ENCODE assay signal across 14 mouse cellular contexts in genomic region chr8:70843941-70844340, GRCm38 (mm10). TPM values are rescaled to one million over a fixed set of nuclear protein-coding genes. Genes with fewer than 3 reads are reported as not detected.
DNase-seq lines count a peak whose midpoint lies in the region; ATAC-seq and TF ChIP-seq lines count a peak whose summit lies in the region.
"Had no signal": no experiment of that assay in that cellular context is flagged by ENCODE, and none has a peak within 500 bp of the region (broad histone marks: within the 10 kb centered on the region; RNA-seq: fewer than 3 reads in every experiment).

No protein-coding gene starts in this region.

- H3K27ac ChIP-seq in forebrain, embryonic 15.5 days (replicated peaks), result no peak overlapping the region
- no peak overlapping the region for H3K27ac ChIP-seq in forebrain, postnatal 0 days (ENCODE audit: low read depth, low read length)
- H3K27ac ChIP-seq in midbrain, embryonic 12.5 days (replicated peaks), result no peak overlapping the region
- H3K27ac ChIP-seq in midbrain, embryonic 14.5 days (replicated peaks; ENCODE audit: low read depth, low read length), result no peak overlapping the region
- peak overlapping the region; percentile 62 for H3K27ac ChIP-seq in embryonic facial prominence, embryonic 10.5 days (replicated peaks)
- H3K27ac ChIP-seq in liver, embryonic 14.5 days, result peak overlapping the region; percentile 99
- H3K27ac ChIP-seq in kidney, embryonic 14.5 days (ENCODE audit: low read depth, low read length), result no peak overlapping the region
- H3K27ac ChIP-seq: embryonic facial prominence, embryonic 13.5 days; forebrain, embryonic 13.5 days; gastrocnemius, adult 2 months; limb, embryonic 13.5 days had no signal

- H3K27me3 ChIP-seq in forebrain, embryonic 15.5 days, result no peaks in the 10 kb centered on the region
- H3K27me3 ChIP-seq in forebrain, postnatal 0 days (ENCODE audit: insufficient read depth, low read length), result no peaks in the 10 kb centered on the region
- H3K27me3 ChIP-seq in midbrain, embryonic 12.5 days, result no peaks in the 10 kb centered on the region
- H3K27me3 ChIP-seq in midbrain, embryonic 14.5 days (ENCODE audit: control insufficient read depth, insufficient read depth, low read length), result no peaks in the 10 kb centered on the region
- H3K27me3 ChIP-seq in embryonic facial prominence, embryonic 10.5 days (replicated peaks; ENCODE audit: low read depth, poor library complexity, severe bottlenecking), result peaks cover 41% of the 10 kb centered on the region
- H3K27me3 ChIP-seq in liver, embryonic 14.5 days (ENCODE audit: control insufficient read depth, insufficient read depth, low read length), result no peaks in the 10 kb centered on the region
- no peaks in the 10 kb centered on the region for H3K27me3 ChIP-seq in kidney, embryonic 14.5 days (ENCODE audit: control insufficient read depth, insufficient read depth, low read length)

- no peak for ATAC-seq in forebrain, embryonic 15.5 days (replicated peaks)
- ATAC-seq in forebrain, postnatal 0 days, result no peak
- no peak for ATAC-seq in midbrain, embryonic 12.5 days (ENCODE audit: low FRiP score, low read depth)
- ATAC-seq in midbrain, embryonic 14.5 days (ENCODE audit: low FRiP score, low TSS enrichment), result no peak
- ATAC-seq in liver, embryonic 14.5 days (ENCODE audit: insufficient read depth), result no peak
- ATAC-seq in kidney, embryonic 14.5 days (ENCODE audit: low FRiP score, low TSS enrichment), result no peak
- ATAC-seq: forebrain, embryonic 13.5 days; hindbrain, embryonic 16.5 days; lung, postnatal 0 days had no signal

- WGBS in forebrain, embryonic 15.5 days, result 88% methylated on average over 8 of the region's 8 CpGs
- 84% methylated on average over 8 of the region's 8 CpGs for WGBS in forebrain, postnatal 0 days
- WGBS in midbrain, embryonic 12.5 days, result 88% methylated on average over 8 of the region's 8 CpGs
- WGBS in midbrain, embryonic 14.5 days, result 90% methylated on average over 8 of the region's 8 CpGs
- 90% methylated on average over 8 of the region's 8 CpGs for WGBS in embryonic facial prominence, embryonic 10.5 days
- WGBS in liver, embryonic 14.5 days (ENCODE audit: insufficient replicate concordance), result 65% methylated on average over 8 of the region's 8 CpGs
- 91% methylated on average over 8 of the region's 8 CpGs for WGBS in kidney, embryonic 14.5 days

- H3K4me2 ChIP-seq in forebrain, embryonic 15.5 days (replicated peaks), result no peak overlapping the region
- no peak overlapping the region for H3K4me2 ChIP-seq in forebrain, postnatal 0 days (ENCODE audit: low read depth)
- H3K4me2 ChIP-seq in midbrain, embryonic 12.5 days (replicated peaks), result no peak overlapping the region
- H3K4me2 ChIP-seq in midbrain, embryonic 14.5 days (ENCODE audit: low read length), result no peak overlapping the region
- H3K4me2 ChIP-seq in liver, embryonic 14.5 days (ENCODE audit: low read depth), result peak overlapping the region; percentile 82
- no peak overlapping the region for H3K4me2 ChIP-seq in kidney, embryonic 14.5 days (replicated peaks; ENCODE audit: low read depth, low read length)
- H3K4me2 ChIP-seq: embryonic facial prominence, embryonic 13.5 days; forebrain, embryonic 13.5 days; limb, embryonic 13.5 days had no signal

- DNase-seq in forebrain, postnatal 0 days, result no peak
- DNase-seq in midbrain, embryonic 14.5 days, result no peak
- no peak for DNase-seq in embryonic facial prominence, embryonic 10.5 days (ENCODE audit: low spot score)
- DNase-seq in liver, embryonic 14.5 days (ENCODE audit: low read depth in 3 of 3, low spot score in 3 of 3), result no peak
- DNase-seq in thymus, postnatal 25 days, result no peak

- no peak overlapping the region for H3K4me3 ChIP-seq in forebrain, embryonic 15.5 days
- H3K4me3 ChIP-seq in forebrain, postnatal 0 days (ENCODE audit: low read depth, low read length), result no peak overlapping the region
- no peak overlapping the region for H3K4me3 ChIP-seq in midbrain, embryonic 12.5 days
- no peak overlapping the region for H3K4me3 ChIP-seq in midbrain, embryonic 14.5 days (replicated peaks; ENCODE audit: low read depth, low read length)
- peak overlapping the region; percentile 27 for H3K4me3 ChIP-seq in embryonic facial prominence, embryonic 10.5 days
- no peak overlapping the region; a peak in 1 of 4 replicates for H3K4me3 ChIP-seq in liver, embryonic 14.5 days (ENCODE audit: insufficient read depth in 1 of 2, low read depth in 2 of 2, low read length in 2 of 2)
- H3K4me3 ChIP-seq in kidney, embryonic 14.5 days (ENCODE audit: low read length), result no peak overlapping the region
- H3K4me3 ChIP-seq: embryonic facial prominence, embryonic 13.5 days; forebrain, embryonic 13.5 days; gastrocnemius, adult 2 months; limb, embryonic 13.5 days had no signal

- no peak for TF ChIP-seq CTCF in forebrain, postnatal 0 days (IDR thresholded peaks at IDR 0.05; ENCODE audit: low read depth)
- no peak for TF ChIP-seq CTCF in liver, embryonic 14.5 days (IDR thresholded peaks at IDR 0.05; ENCODE audit: low read depth)

- peaks cover 12% of the 10 kb centered on the region for H3K4me1 ChIP-seq in forebrain, embryonic 15.5 days
- no peaks in the 10 kb centered on the region for H3K4me1 ChIP-seq in forebrain, postnatal 0 days (ENCODE audit: insufficient read depth)
- peaks cover 9% of the 10 kb centered on the region; the same call in 1 of the 2 replicates for H3K4me1 ChIP-seq in midbrain, embryonic 12.5 days
- H3K4me1 ChIP-seq in midbrain, embryonic 14.5 days (ENCODE audit: control insufficient read depth, insufficient read depth, low read length), result 0 out of 2 replicates have a peak, but pooled peaks cover 3% of the 10 kb centered on the region
- H3K4me1 ChIP-seq in embryonic facial prominence, embryonic 10.5 days, result peaks cover 33% of the 10 kb centered on the region
- H3K4me1 ChIP-seq in liver, embryonic 14.5 days (replicated peaks; ENCODE audit: control insufficient read depth in 2 of 2, insufficient read depth in 2 of 2, low read length in 1 of 2), result peaks cover 43 to 48% of the 10 kb centered on the region in 2 experiments
- no peaks in the 10 kb centered on the region; the same call in 1 of the 2 replicates for H3K4me1 ChIP-seq in kidney, embryonic 14.5 days (ENCODE audit: control insufficient read depth, insufficient read depth, low read length)

- 0 out of 2 replicates have a peak overlapping the region, but pooled peaks have one; percentile 15 for H3K9ac ChIP-seq in forebrain, embryonic 15.5 days (replicated peaks)
- H3K9ac ChIP-seq in forebrain, postnatal 0 days, result no peak overlapping the region
- H3K9ac ChIP-seq in midbrain, embryonic 12.5 days (replicated peaks), result 0 out of 2 replicates have a peak overlapping the region, but pooled peaks have one; percentile 7
- no peak overlapping the region for H3K9ac ChIP-seq in midbrain, embryonic 14.5 days (replicated peaks; ENCODE audit: low read length)
- peak overlapping the region; percentile 93 for H3K9ac ChIP-seq in liver, embryonic 14.5 days (replicated peaks)
- no peak overlapping the region for H3K9ac ChIP-seq in kidney, embryonic 14.5 days (ENCODE audit: low read depth, low read length)
- H3K9ac ChIP-seq: limb, embryonic 13.5 days had no signal

- TF ChIP-seq EP300 in liver, embryonic 14.5 days (IDR thresholded peaks at IDR 0.05; ENCODE audit: low read depth), result no peak

- no peaks in the 10 kb centered on the region for H3K9me3 ChIP-seq in forebrain, embryonic 15.5 days
- no peaks in the 10 kb centered on the region for H3K9me3 ChIP-seq in forebrain, postnatal 0 days (ENCODE audit: low read length)
- H3K9me3 ChIP-seq in midbrain, embryonic 12.5 days, result no peaks in the 10 kb centered on the region
- H3K9me3 ChIP-seq in midbrain, embryonic 14.5 days (ENCODE audit: control insufficient read depth, low read length), result no peaks in the 10 kb centered on the region
- H3K9me3 ChIP-seq in embryonic facial prominence, embryonic 10.5 days, result no peaks in the 10 kb centered on the region
- H3K9me3 ChIP-seq in liver, embryonic 14.5 days (ENCODE audit: control insufficient read depth, low read length), result no peaks in the 10 kb centered on the region
- no peaks in the 10 kb centered on the region for H3K9me3 ChIP-seq in kidney, embryonic 14.5 days (ENCODE audit: control insufficient read depth, low read length)
- H3K9me3 ChIP-seq: embryonic facial prominence, embryonic 13.5 days; forebrain, embryonic 13.5 days; limb, embryonic 13.5 days had no signal

- H3K36me3 ChIP-seq in forebrain, embryonic 15.5 days, result no peaks in the 10 kb centered on the region
- H3K36me3 ChIP-seq in forebrain, postnatal 0 days (ENCODE audit: insufficient read depth), result peaks cover 4% of the 10 kb centered on the region; the same call in 1 of the 2 replicates
- H3K36me3 ChIP-seq in midbrain, embryonic 12.5 days, result 0 out of 2 replicates have a peak, but pooled peaks cover 2% of the 10 kb centered on the region
- H3K36me3 ChIP-seq in midbrain, embryonic 14.5 days (ENCODE audit: control insufficient read depth, insufficient read depth, low read length), result peaks cover 13% of the 10 kb centered on the region; the same call in 1 of the 2 replicates
- H3K36me3 ChIP-seq in embryonic facial prominence, embryonic 10.5 days (replicated peaks), result no peaks in the 10 kb centered on the region
- no peaks in the 10 kb centered on the region for H3K36me3 ChIP-seq in liver, embryonic 14.5 days (replicated peaks; ENCODE audit: control insufficient read depth, insufficient read depth, low read depth)
- H3K36me3 ChIP-seq in kidney, embryonic 14.5 days (ENCODE audit: control insufficient read depth, insufficient read depth, low read length), result no peaks in the 10 kb centered on the region
- H3K36me3 ChIP-seq: embryonic facial prominence, embryonic 13.5 days; limb, embryonic 13.5 days had no signal

RNA-seq across cellular contexts. Expression of gene Arrdc2, which starts 4.4 kb away (rescaled TPM):
- 9.0 and 9.6 TPM in 2 replicates for polyA plus RNA-seq in forebrain, embryonic 15.5 days (2015; fragmentation: Nextera tagmentation; extraction: Ambion mirVana)
- total RNA-seq in forebrain, postnatal 0 days (2014; rRNA removed), result 15.4 and 25.9 TPM in 2 replicates
- 5.6 and 7.1 TPM in 2 replicates for polyA plus RNA-seq in forebrain, postnatal 0 days (2015; fragmentation: Nextera tagmentation; extraction: Ambion mirVana)
- 10.4 and 10.5 TPM in 2 replicates for polyA plus RNA-seq in midbrain, embryonic 12.5 days (2016; fragmentation: Nextera tagmentation; extraction: Ambion mirVana)
- 7.1 and 7.5 TPM in 2 replicates for polyA plus RNA-seq in midbrain, embryonic 14.5 days (2014; fragmentation: Nextera tagmentation; extraction: Ambion mirVana)
- polyA plus RNA-seq in embryonic facial prominence, embryonic 10.5 days (2016; fragmentation: Nextera tagmentation; extraction: Ambion mirVana), result 5.1 and 5.8 TPM in 2 replicates
- polyA plus RNA-seq in liver, embryonic 14.5 days (2012; rRNA removed), result 33.9 and 35.0 TPM in 2 replicates
- polyA plus RNA-seq in liver, embryonic 14.5 days (2014; fragmentation: Nextera tagmentation; extraction: Ambion mirVana), result 9.5 and 14.3 TPM in 2 replicates
- 4.7 and 5.7 TPM in 2 replicates for polyA plus RNA-seq in kidney, embryonic 14.5 days (2014; fragmentation: Nextera tagmentation; extraction: Ambion mirVana)

RNA-seq across cellular contexts. Expression of gene Kcnn1, which starts 19.1 kb away (rescaled TPM):
- 12.4 and 14.3 TPM in 2 replicates for polyA plus RNA-seq in forebrain, embryonic 15.5 days (2015; fragmentation: Nextera tagmentation; extraction: Ambion mirVana)
- total RNA-seq in forebrain, postnatal 0 days (2014; rRNA removed), result 20.5 and 31.5 TPM in 2 replicates
- 9.4 and 9.8 TPM in 2 replicates for polyA plus RNA-seq in forebrain, postnatal 0 days (2015; fragmentation: Nextera tagmentation; extraction: Ambion mirVana)
- polyA plus RNA-seq in midbrain, embryonic 12.5 days (2016; fragmentation: Nextera tagmentation; extraction: Ambion mirVana), result 27.4 TPM in 2 replicates
- polyA plus RNA-seq in midbrain, embryonic 14.5 days (2014; fragmentation: Nextera tagmentation; extraction: Ambion mirVana), result 13.3 and 16.0 TPM in 2 replicates
- 4.7 and 5.1 TPM in 2 replicates for polyA plus RNA-seq in embryonic facial prominence, embryonic 10.5 days (2016; fragmentation: Nextera tagmentation; extraction: Ambion mirVana)
- 0.27 and 0.34 TPM in 2 replicates for polyA plus RNA-seq in liver, embryonic 14.5 days (2012; rRNA removed)
- polyA plus RNA-seq in liver, embryonic 14.5 days (2014; fragmentation: Nextera tagmentation; extraction: Ambion mirVana), result 0.08 and 0.17 TPM in 2 replicates
- 2.5 and 2.6 TPM in 2 replicates for polyA plus RNA-seq in kidney, embryonic 14.5 days (2014; fragmentation: Nextera tagmentation; extraction: Ambion mirVana)

RNA-seq across cellular contexts. Expression of gene Ccdc124, which starts 29.8 kb away (rescaled TPM):
- 160 and 166 TPM in 2 replicates for polyA plus RNA-seq in forebrain, embryonic 15.5 days (2015; fragmentation: Nextera tagmentation; extraction: Ambion mirVana)
- 34.7 and 59.9 TPM in 2 replicates for total RNA-seq in forebrain, postnatal 0 days (2014; rRNA removed)
- 161 and 175 TPM in 2 replicates for polyA plus RNA-seq in forebrain, postnatal 0 days (2015; fragmentation: Nextera tagmentation; extraction: Ambion mirVana)
- polyA plus RNA-seq in midbrain, embryonic 12.5 days (2016; fragmentation: Nextera tagmentation; extraction: Ambion mirVana), result 145 and 152 TPM in 2 replicates
- 149 and 178 TPM in 2 replicates for polyA plus RNA-seq in midbrain, embryonic 14.5 days (2014; fragmentation: Nextera tagmentation; extraction: Ambion mirVana)
- 173 and 179 TPM in 2 replicates for polyA plus RNA-seq in embryonic facial prominence, embryonic 10.5 days (2016; fragmentation: Nextera tagmentation; extraction: Ambion mirVana)
- 20.4 and 34.3 TPM in 2 replicates for polyA plus RNA-seq in liver, embryonic 14.5 days (2012; rRNA removed)
- polyA plus RNA-seq in liver, embryonic 14.5 days (2014; fragmentation: Nextera tagmentation; extraction: Ambion mirVana), result 54.1 and 56.3 TPM in 2 replicates
- 117 and 142 TPM in 2 replicates for polyA plus RNA-seq in kidney, embryonic 14.5 days (2014; fragmentation: Nextera tagmentation; extraction: Ambion mirVana)

RNA-seq across cellular contexts. Expression of gene Il12rb1, which starts 35.7 kb away (rescaled TPM):
- 0.08 and 0.18 TPM in 2 replicates for polyA plus RNA-seq in forebrain, embryonic 15.5 days (2015; fragmentation: Nextera tagmentation; extraction: Ambion mirVana)
- total RNA-seq in forebrain, postnatal 0 days (2014; rRNA removed), result 0.05 TPM in 1 of 2 replicates, not detected in the other
- not detected in 2 replicates for polyA plus RNA-seq in forebrain, postnatal 0 days (2015; fragmentation: Nextera tagmentation; extraction: Ambion mirVana)
- 0.08 TPM in 1 of 2 replicates, not detected in the other for polyA plus RNA-seq in midbrain, embryonic 12.5 days (2016; fragmentation: Nextera tagmentation; extraction: Ambion mirVana)
- 0.45 TPM in 1 of 2 replicates, not detected in the other for polyA plus RNA-seq in midbrain, embryonic 14.5 days (2014; fragmentation: Nextera tagmentation; extraction: Ambion mirVana)
- polyA plus RNA-seq in embryonic facial prominence, embryonic 10.5 days (2016; fragmentation: Nextera tagmentation; extraction: Ambion mirVana), result not detected in 2 replicates
- polyA plus RNA-seq in liver, embryonic 14.5 days (2012; rRNA removed), result 0.11 and 0.13 TPM in 2 replicates
- polyA plus RNA-seq in liver, embryonic 14.5 days (2014; fragmentation: Nextera tagmentation; extraction: Ambion mirVana), result 0.18 and 0.39 TPM in 2 replicates
- polyA plus RNA-seq in kidney, embryonic 14.5 days (2014; fragmentation: Nextera tagmentation; extraction: Ambion mirVana), result not detected in 2 replicates
- total RNA-seq: gastrocnemius, adult 2 months had no signal

RNA-seq across cellular contexts. Expression of gene Mast3, which starts 39.1 kb away (rescaled TPM):
- polyA plus RNA-seq in forebrain, embryonic 15.5 days (2015; fragmentation: Nextera tagmentation; extraction: Ambion mirVana), result 24.6 and 25.0 TPM in 2 replicates
- 26.2 and 60.0 TPM in 2 replicates for total RNA-seq in forebrain, postnatal 0 days (2014; rRNA removed)
- polyA plus RNA-seq in forebrain, postnatal 0 days (2015; fragmentation: Nextera tagmentation; extraction: Ambion mirVana), result 20.3 and 25.2 TPM in 2 replicates
- polyA plus RNA-seq in midbrain, embryonic 12.5 days (2016; fragmentation: Nextera tagmentation; extraction: Ambion mirVana), result 17.1 and 18.0 TPM in 2 replicates
- 22.7 and 24.3 TPM in 2 replicates for polyA plus RNA-seq in midbrain, embryonic 14.5 days (2014; fragmentation: Nextera tagmentation; extraction: Ambion mirVana)
- 12.4 and 13.9 TPM in 2 replicates for polyA plus RNA-seq in embryonic facial prominence, embryonic 10.5 days (2016; fragmentation: Nextera tagmentation; extraction: Ambion mirVana)
- 11.1 and 13.0 TPM in 2 replicates for polyA plus RNA-seq in liver, embryonic 14.5 days (2012; rRNA removed)
- 5.4 and 6.3 TPM in 2 replicates for polyA plus RNA-seq in liver, embryonic 14.5 days (2014; fragmentation: Nextera tagmentation; extraction: Ambion mirVana)
- polyA plus RNA-seq in kidney, embryonic 14.5 days (2014; fragmentation: Nextera tagmentation; extraction: Ambion mirVana), result 13.4 and 17.2 TPM in 2 replicates

Comparison
In these comparisons a context has a peak if more than half of its experiments do, and no peak if none do; other contexts are left out.
1. H3K9ac ChIP-seq: peak in forebrain, embryonic 15.5 days (single experiment), midbrain, embryonic 12.5 days (single experiment) and liver, embryonic 14.5 days (single experiment); none in forebrain, postnatal 0 days (single experiment), midbrain, embryonic 14.5 days (single experiment) and kidney, embryonic 14.5 days (single experiment).
2. H3K27ac ChIP-seq: peak in embryonic facial prominence, embryonic 10.5 days (single experiment) and liver, embryonic 14.5 days (single experiment); none in forebrain, embryonic 15.5 days (single experiment), forebrain, postnatal 0 days (single experiment), midbrain, embryonic 12.5 days (single experiment), midbrain, embryonic 14.5 days (single experiment) and kidney, embryonic 14.5 days (single experiment).